Mouse (Mus musculus) midbrain, postnatal 0 days (tissue): ENCODE data around the gene Rnf144b. TPM values are rescaled to one million over a fixed set of nuclear protein-coding genes. Genes with fewer than 3 reads are reported as not detected.

Source experiments
- ATAC-seq: fragments of 200-750 bp; cut with Nextera tagmentation; 2 replicates; pipeline ENCODE4 v1.8.0; 2017; ENCODE audit warnings: moderate number of reproducible peaks, mild to moderate bottlenecking, moderate TSS enrichment, moderate library complexity; ENCODE audit not compliant: low FRiP score
- DNase-seq: peaks from one replicate; pipeline ENCODE4 v3.0.0-alpha.2; 2015; ENCODE audit warnings: low spot score
- H3K27ac ChIP-seq: fragments of 300-500 bp; sonication (generic); 2 replicates; pipeline ENCODE4 v1.5.1; 2014; ENCODE audit warnings: low read depth, mild to moderate bottlenecking, low read length, mixed read lengths
- H3K27me3 ChIP-seq: fragments of 300-500 bp; sonication (generic); 2 replicates; pipeline ENCODE4 v1.6.1; 2014; ENCODE audit warnings: low read length, control low read depth, mixed read lengths; ENCODE audit not compliant: insufficient read depth
- H3K36me3 ChIP-seq: fragments of 300-500 bp; sonication (generic); 2 replicates; pipeline ENCODE4 v1.6.1; 2014; ENCODE audit warnings: low read length, control low read depth, mixed read lengths; ENCODE audit not compliant: insufficient read depth
- H3K4me1 ChIP-seq: fragments of 300-500 bp; sonication (generic); 2 replicates; pipeline ENCODE4 v1.6.1; 2014; ENCODE audit warnings: mild to moderate bottlenecking, control low read depth, antibody characterized with exemption, low read length, mixed read lengths; ENCODE audit not compliant: insufficient read depth
- H3K4me2 ChIP-seq: fragments of 300-500 bp; sonication (generic); 2 replicates; pipeline ENCODE4 v1.6.1; 2014; ENCODE audit warnings: low read depth, mild to moderate bottlenecking, low read length, mixed read lengths; ENCODE audit not compliant: poor library complexity, severe bottlenecking
- H3K4me3 ChIP-seq: fragments of 300-500 bp; sonication (generic); 2 replicates; pipeline ENCODE4 v1.5.1; 2014; ENCODE audit warnings: low read depth, mild to moderate bottlenecking, low read length, moderate library complexity
- H3K9ac ChIP-seq: fragments of 300-500 bp; sonication (generic); replicated peaks from 2 replicates; pipeline ENCODE4 v1.6.1; 2014; ENCODE audit warnings: mild to moderate bottlenecking, low read length, moderate library complexity, mixed read lengths; ENCODE audit not compliant: poor library complexity, severe bottlenecking
- H3K9me3 ChIP-seq: fragments of 300-500 bp; sonication (generic); 2 replicates; pipeline ENCODE4 v1.6.1; 2016; ENCODE audit warnings: low read length, control low read depth
- CTCF ChIP-seq: IDR thresholded peaks from 2 replicates; pipeline ENCODE4 v1.5.1; 2016; ENCODE audit warnings: antibody characterized with exemption, mild to moderate bottlenecking
- WGBS: fragments of 180-500 bp; shearing (Covaris S2); extraction: QIAGEN DNeasy Blood & Tissue Kit; methylation state at CpG from one replicate; pipeline ENCODE4 v1.1.7; 2014; 5-methylcytosine and 5-hydroxymethylcytosine counted together
- polyA plus RNA-seq: library from polyadenylated mRNA; unstranded; fragments of >200 nt; fragmentation: Nextera tagmentation; extraction: Ambion mirVana; gene quantifications from 2 replicates; pipeline ENCODE4 v1.2.1, GENCODE M21; 2015
- total RNA-seq: library from RNA; depleted of rRNA; stranded (reverse); fragments of >200 nt; gene quantifications from 2 replicates; pipeline ENCODE4 v1.2.3, GENCODE M21; 2014

Rnf144b gene
- total and polyA plus RNA-seq, 2 experiments from 2014 or later = 1.9 to 4.1 TPM

GRCm38 (mm10) chr13:47183033-47183730 is 60.7 kb downstream of the Rnf144b start:
- no peak for TF ChIP-seq CTCF
- H3K4me3 ChIP-seq = no peak overlapping the region
- H3K9me3 ChIP-seq = no peaks in the 10 kb centered on the region
- ATAC-seq (no peak), DNase-seq (no peak)
- no peaks in the 10 kb centered on the region for H3K4me1 ChIP-seq
- H3K27me3 ChIP-seq = no peaks in the 10 kb centered on the region
- H3K9ac ChIP-seq = no peak overlapping the region
- no peak overlapping the region for H3K27ac ChIP-seq
- 89% methylated on average over 9 of the region's 9 CpGs for WGBS
- no peaks in the 10 kb centered on the region for H3K36me3 ChIP-seq
- no peak overlapping the region for H3K4me2 ChIP-seq

- Histone ChIP-seq H3K4me2 (no peak overlapping the region), H3K9me3 (no peaks in the 10 kb centered on the region), H3K9ac (no peak overlapping the region), H3K36me3 (no peaks in the 10 kb centered on the region), H3K27ac (no peak overlapping the region), H3K4me1 (no peaks in the 10 kb centered on the region), H3K4me3 (no peak overlapping the region), H3K27me3 (no peaks in the 10 kb centered on the region)
- 87% methylated on average over 9 of the region's 9 CpGs for WGBS
- DNase-seq (no peak), ATAC-seq (no peak)
- TF ChIP-seq CTCF = no peak
Measured at GRCm38 (mm10) chr13:47183771-47184170, 61.3 kb downstream of the Rnf144b start.

DNA sequence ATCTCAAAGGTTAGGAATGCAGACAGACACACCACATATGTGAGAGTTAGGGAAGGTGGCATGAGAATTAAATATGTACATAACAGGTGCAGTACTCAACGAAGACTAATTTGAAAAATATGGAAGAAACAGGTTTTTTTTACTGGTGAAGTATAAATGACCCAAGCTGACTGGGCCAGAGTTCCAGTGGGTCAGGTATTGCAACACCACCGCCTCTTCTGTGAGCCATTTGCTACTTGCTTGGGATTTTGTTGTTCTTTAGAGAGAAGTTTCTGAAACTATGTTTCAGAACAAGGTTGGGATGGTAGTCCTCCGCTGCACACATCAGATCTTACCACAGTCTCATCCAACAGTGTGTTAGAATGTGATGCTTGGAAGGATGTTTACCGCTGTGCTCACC is 65.4 kb downstream of the Rnf144b start:
- DNase-seq (no peak), ATAC-seq (no peak)
- H3K9me3 ChIP-seq = no peaks in the 10 kb centered on the region
- no peak for TF ChIP-seq CTCF
- H3K36me3 ChIP-seq = no peaks in the 10 kb centered on the region
- H3K27me3 ChIP-seq = peaks cover 4% of the 10 kb centered on the region; the same call in 1 of the 2 replicates
- H3K9ac ChIP-seq = no peak overlapping the region
- WGBS = 80% methylated on average over 4 of the region's 4 CpGs
- no peaks in the 10 kb centered on the region for H3K4me1 ChIP-seq
- H3K27ac ChIP-seq = no peak overlapping the region
- H3K4me3 ChIP-seq = no peak overlapping the region
- no peak overlapping the region for H3K4me2 ChIP-seq

DNA sequence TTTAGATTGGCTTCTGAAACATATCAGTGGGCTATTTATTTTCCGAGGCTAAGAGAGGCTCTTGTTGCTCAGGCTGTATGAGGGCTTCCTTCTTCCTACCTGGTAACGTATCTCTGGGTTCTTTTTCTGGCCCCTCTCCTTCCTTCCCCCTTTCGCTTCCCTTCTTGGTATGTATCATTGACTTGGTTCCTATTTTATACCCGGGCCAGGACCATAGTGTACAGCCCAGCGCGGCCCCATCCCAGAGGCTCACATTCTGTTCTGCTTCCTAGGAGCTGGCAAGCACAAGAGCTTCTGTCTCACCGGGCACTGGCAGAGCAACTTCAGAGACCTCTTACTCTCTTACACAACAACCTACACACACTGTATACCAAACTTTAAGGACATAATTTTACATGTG is 67.5 kb downstream of the Rnf144b start:
- H3K27me3 ChIP-seq = peaks cover 7% of the 10 kb centered on the region; the same call in 1 of the 2 replicates
- H3K9ac ChIP-seq = no peak overlapping the region
- 91% methylated on average over 7 of the region's 7 CpGs for WGBS
- ATAC-seq = no peak
- no peak for TF ChIP-seq CTCF
- H3K4me2 ChIP-seq = no peak overlapping the region
- no peaks in the 10 kb centered on the region for H3K4me1 ChIP-seq
- H3K4me3 ChIP-seq = no peak overlapping the region
- no peak for DNase-seq
- no peak overlapping the region for H3K27ac ChIP-seq
- no peaks in the 10 kb centered on the region for H3K36me3 ChIP-seq
- H3K9me3 ChIP-seq = no peaks in the 10 kb centered on the region

- DNase-seq = no peak
- ATAC-seq = no peak
- no peaks in the 10 kb centered on the region for H3K36me3 ChIP-seq
- no peak overlapping the region for H3K9ac ChIP-seq
- H3K27ac ChIP-seq = no peak overlapping the region
- H3K27me3 ChIP-seq = peaks cover 8% of the 10 kb centered on the region; the same call in 1 of the 2 replicates
- H3K4me1 ChIP-seq = no peaks in the 10 kb centered on the region
- no peaks in the 10 kb centered on the region for H3K9me3 ChIP-seq
- no peak overlapping the region for H3K4me2 ChIP-seq
- 81% methylated on average over 2 of the region's 2 CpGs for WGBS
- H3K4me3 ChIP-seq = no peak overlapping the region
- TF ChIP-seq CTCF = no peak
Measured at GRCm38 (mm10) chr13:47192200-47192599, 69.7 kb downstream of the Rnf144b start.

DNA sequence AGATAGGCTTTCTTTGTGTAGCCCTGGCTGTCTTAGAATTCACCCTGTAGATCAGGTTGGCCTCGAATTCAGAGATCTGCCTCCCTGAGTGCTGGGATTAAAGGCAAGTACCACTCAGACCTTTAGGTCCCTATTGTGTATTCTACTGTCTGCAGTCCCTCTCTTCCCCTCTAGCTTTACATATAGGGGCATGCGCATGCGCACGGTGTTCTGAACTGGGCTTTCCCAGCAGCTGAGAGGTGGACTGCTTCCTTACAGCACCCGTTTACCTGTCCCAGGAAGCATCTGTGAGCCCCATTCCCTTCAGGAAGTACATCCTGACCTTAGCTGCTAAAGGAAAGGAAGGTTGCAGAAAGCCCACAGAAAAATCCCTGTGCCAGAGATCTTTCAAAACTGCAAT is 70.3 kb downstream of the Rnf144b start:
- 70% methylated on average over 5 of the region's 5 CpGs for WGBS
- no peak overlapping the region for H3K9ac ChIP-seq
- H3K27me3 ChIP-seq = peaks cover 8% of the 10 kb centered on the region; the same call in 1 of the 2 replicates
- H3K4me3 ChIP-seq = no peak overlapping the region
- ATAC-seq (no peak), DNase-seq (no peak)
- H3K36me3 ChIP-seq = no peaks in the 10 kb centered on the region
- no peak overlapping the region for H3K4me2 ChIP-seq
- no peak for TF ChIP-seq CTCF
- no peaks in the 10 kb centered on the region for H3K9me3 ChIP-seq
- no peak overlapping the region for H3K27ac ChIP-seq
- H3K4me1 ChIP-seq = no peaks in the 10 kb centered on the region
